Mouse (Mus musculus) MEL (cell line): ENCODE data around the gene 9130019O22Rik. TPM values are rescaled to one million over a fixed set of nuclear protein-coding genes. Genes with fewer than 3 reads are reported as not detected.

Experiments used
- polyA plus RNA-seq, 2 experiments: library from polyadenylated mRNA; stranded (reverse) in 1 of 2; unstranded in 1 of 2; fragments of >175 nt in 1 of 2; fragments of >200 nt in 1 of 2; gene quantifications; 2 replicates each; pipeline versions ENCODE4 v1.2.1 to v1.2.4; 2012; ENCODE audit warnings: low replicate concordance in 2 of 2, low read depth in 1 of 2; ENCODE audit not compliant: insufficient read length in 2 of 2, insufficient read depth in 1 of 2, missing spikeins in 1 of 2
- total RNA-seq: library from RNA; depleted of rRNA; stranded (reverse); fragments of 300-350 nt; gene quantifications from 2 replicates; pipeline ENCODE4 v1.2.3, GENCODE M21; 2012; rRNA removed

Gene 9130019O22Rik
- total and polyA plus RNA-seq, 3 experiments = 1.5 to 2.1 TPM; not detected in 1

Other genes with a start within 250 kb of the 9130019O22Rik start
- gene Spn, start 249.3 kb downstream of the 9130019O22Rik start, total RNA-seq = 169 and 182 TPM in 2 replicates
- 100 to 1,000 TPM; 135 to 184 TPM for gene Spn, start 249.3 kb downstream of the 9130019O22Rik start, polyA plus RNA-seq
- 55.6 and 64.8 TPM in 2 replicates for gene Cd2bp2, start 191.1 kb downstream of the 9130019O22Rik start, total RNA-seq
- 10 to 100 TPM in 1 of 2 experiments, not detected in 1; 56.7 TPM for gene Cd2bp2, start 191.1 kb downstream of the 9130019O22Rik start, polyA plus RNA-seq
- gene Tbc1d10b, start 178.7 kb downstream of the 9130019O22Rik start, total RNA-seq = 37.4 and 43.3 TPM in 2 replicates
- 10 to 100 TPM in 1 of 2 experiments, not detected in 1; 70.3 TPM for gene Tbc1d10b, start 178.7 kb downstream of the 9130019O22Rik start, polyA plus RNA-seq
- 8.3 and 11.2 TPM in 2 replicates for gene Mylpf, start 178.3 kb downstream of the 9130019O22Rik start, total RNA-seq
- 1 to 10 TPM in 1 of 2 experiments, not detected in 1; 9.1 TPM for gene Mylpf, start 178.3 kb downstream of the 9130019O22Rik start, polyA plus RNA-seq
- gene Zfp553, start 154.1 kb downstream of the 9130019O22Rik start, total RNA-seq = 13.9 and 14.6 TPM in 2 replicates
- gene Zfp553, start 154.1 kb downstream of the 9130019O22Rik start, polyA plus RNA-seq = 10 to 100 TPM in 1 of 2 experiments, not detected in 1; 19.0 TPM
- 30.6 and 41.3 TPM in 2 replicates for gene Sept1, start 154.0 kb downstream of the 9130019O22Rik start, total RNA-seq
- 100 to 1,000 TPM in 1 of 2 experiments, not detected in 1; 116 TPM for gene Sept1, start 154.0 kb downstream of the 9130019O22Rik start, polyA plus RNA-seq
- gene Zfp771, start 142.9 kb downstream of the 9130019O22Rik start, total RNA-seq = 33.4 and 37.6 TPM in 2 replicates
- gene Zfp771, start 142.9 kb downstream of the 9130019O22Rik start, polyA plus RNA-seq = 10 to 100 TPM in 1 of 2 experiments, not detected in 1; 58.3 TPM
- gene Dctpp1, start 126.5 kb downstream of the 9130019O22Rik start, total RNA-seq = 238 and 253 TPM in 2 replicates
- 100 to 1,000 TPM in 1 of 2 experiments, not detected in 1; 290 TPM for gene Dctpp1, start 126.5 kb downstream of the 9130019O22Rik start, polyA plus RNA-seq
- 177 and 182 TPM in 2 replicates for gene Sephs2, start 113.1 kb downstream of the 9130019O22Rik start, total RNA-seq
- 100 to 1,000 TPM in 1 of 2 experiments, not detected in 1; 109 TPM for gene Sephs2, start 113.1 kb downstream of the 9130019O22Rik start, polyA plus RNA-seq
- gene Itgal, start 90.9 kb downstream of the 9130019O22Rik start, total RNA-seq = 0.92 and 1.3 TPM in 2 replicates
- gene Itgal, start 90.9 kb downstream of the 9130019O22Rik start, polyA plus RNA-seq = 1 to 10 TPM in 1 of 2 experiments, not detected in 1; 9.7 TPM
- gene Zfp768, start 41.6 kb downstream of the 9130019O22Rik start, total RNA-seq = 4.3 and 5.4 TPM in 2 replicates
- gene Zfp768, start 41.6 kb downstream of the 9130019O22Rik start, polyA plus RNA-seq = 10 to 100 TPM in 1 of 2 experiments, not detected in 1; 12.0 TPM
- gene Zfp747, start 11.1 kb downstream of the 9130019O22Rik start, total RNA-seq = 6.9 and 7.5 TPM in 2 replicates
- gene Zfp747, start 11.1 kb downstream of the 9130019O22Rik start, polyA plus RNA-seq = 1 to 10 TPM in 1 of 2 experiments, not detected in 1; 6.2 TPM
- gene E430018J23Rik, start 6.5 kb upstream of the 9130019O22Rik start, total RNA-seq = 2.3 and 2.5 TPM in 2 replicates
- 1 to 10 TPM in 1 of 2 experiments, not detected in 1; 2.1 TPM for gene E430018J23Rik, start 6.5 kb upstream of the 9130019O22Rik start, polyA plus RNA-seq
- 3.7 and 4.1 TPM in 2 replicates for gene Zfp764, start 19.7 kb upstream of the 9130019O22Rik start, total RNA-seq
- gene Zfp764, start 19.7 kb upstream of the 9130019O22Rik start, polyA plus RNA-seq = 1 to 10 TPM in 1 of 2 experiments, not detected in 1; 3.1 TPM
- gene Zfp688, start 34.9 kb upstream of the 9130019O22Rik start, total RNA-seq = 8.6 and 11.1 TPM in 2 replicates
- 10 to 100 TPM in 1 of 2 experiments, not detected in 1; 18.1 TPM for gene Zfp688, start 34.9 kb upstream of the 9130019O22Rik start, polyA plus RNA-seq
- gene Zfp689, start 62.0 kb upstream of the 9130019O22Rik start, total RNA-seq = 4.0 and 4.9 TPM in 2 replicates
- gene Zfp689, start 62.0 kb upstream of the 9130019O22Rik start, polyA plus RNA-seq = 1 to 10 TPM in 1 of 2 experiments, not detected in 1; 7.2 TPM
- gene Prr14, start 72.4 kb upstream of the 9130019O22Rik start, total RNA-seq = 10.8 and 11.7 TPM in 2 replicates
- 10 to 100 TPM in 1 of 2 experiments, not detected in 1; 45.9 TPM for gene Prr14, start 72.4 kb upstream of the 9130019O22Rik start, polyA plus RNA-seq
- gene Fbrs, start 92.0 kb upstream of the 9130019O22Rik start, total RNA-seq = 7.5 TPM in 2 replicates
- gene Fbrs, start 92.0 kb upstream of the 9130019O22Rik start, polyA plus RNA-seq = 10 to 100 TPM in 1 of 2 experiments, not detected in 1; 53.3 TPM
- gene Srcap, start 124.8 kb upstream of the 9130019O22Rik start, total RNA-seq = 20.3 and 22.3 TPM in 2 replicates
- 10 to 100 TPM; 34.3 to 45.1 TPM for gene Srcap, start 124.8 kb upstream of the 9130019O22Rik start, polyA plus RNA-seq
- 9.0 and 12.0 TPM in 2 replicates for gene Gm42715, start 132.4 kb upstream of the 9130019O22Rik start, total RNA-seq
- gene Gm42715, start 132.4 kb upstream of the 9130019O22Rik start, polyA plus RNA-seq = 10 to 100 TPM in 1 of 2 experiments, not detected in 1; 25.4 TPM
- gene Tmem265, start 174.2 kb upstream of the 9130019O22Rik start, total RNA-seq = not detected in 2 replicates
- not detected for gene Tmem265, start 174.2 kb upstream of the 9130019O22Rik start, polyA plus RNA-seq
- 22.9 and 23.3 TPM in 2 replicates for gene Phkg2, start 186.2 kb upstream of the 9130019O22Rik start, total RNA-seq
- gene Phkg2, start 186.2 kb upstream of the 9130019O22Rik start, polyA plus RNA-seq = 10 to 100 TPM in 1 of 2 experiments, not detected in 1; 70.8 TPM
- gene Ccdc189, start 201.4 kb upstream of the 9130019O22Rik start, total RNA-seq = 3.6 and 6.9 TPM in 2 replicates
- gene Ccdc189, start 201.4 kb upstream of the 9130019O22Rik start, polyA plus RNA-seq = 1 to 10 TPM in 1 of 2 experiments, not detected in 1; 4.2 TPM
- 43.8 and 49.5 TPM in 2 replicates for gene Rnf40, start 201.6 kb upstream of the 9130019O22Rik start, total RNA-seq
- 10 to 100 TPM in 1 of 2 experiments, not detected in 1; 75.1 TPM for gene Rnf40, start 201.6 kb upstream of the 9130019O22Rik start, polyA plus RNA-seq
- gene Zfp629, start 228.6 kb upstream of the 9130019O22Rik start, total RNA-seq = 9.4 and 12.6 TPM in 2 replicates
- gene Zfp629, start 228.6 kb upstream of the 9130019O22Rik start, polyA plus RNA-seq = 10 to 100 TPM in 1 of 2 experiments, not detected in 1; 10.8 TPM